Mouse (Mus musculus): ENCODE results near the gene Rrp8. TPM values are rescaled to one million over a fixed set of nuclear protein-coding genes. Genes with fewer than 3 reads are reported as not detected.

The Rrp8 gene
- polyA plus RNA-seq, 3 experiments from 2014 or later = 14.9 to 21.8 (median 19.9) TPM

DNA sequence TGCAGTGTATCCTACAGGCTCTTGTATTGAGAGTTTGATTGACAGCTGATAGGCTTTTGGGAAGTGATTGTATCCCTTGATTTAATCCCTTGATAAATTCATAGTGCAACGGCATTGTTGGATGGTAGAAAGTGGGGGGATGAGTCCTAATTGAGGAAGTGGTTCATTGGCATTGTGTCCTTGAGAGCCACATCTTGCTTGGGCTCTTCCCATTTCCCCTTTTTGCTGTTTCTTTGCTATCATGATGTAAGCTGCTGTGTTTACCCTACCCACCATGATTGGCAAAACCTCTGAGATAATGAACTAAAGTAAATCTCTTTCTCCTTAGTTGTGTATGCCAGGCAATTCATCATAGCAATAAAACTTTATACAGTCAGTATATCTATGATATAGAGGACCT is 46.3 kb downstream of the Rrp8 start:
- ATAC-seq = no peak

DNA sequence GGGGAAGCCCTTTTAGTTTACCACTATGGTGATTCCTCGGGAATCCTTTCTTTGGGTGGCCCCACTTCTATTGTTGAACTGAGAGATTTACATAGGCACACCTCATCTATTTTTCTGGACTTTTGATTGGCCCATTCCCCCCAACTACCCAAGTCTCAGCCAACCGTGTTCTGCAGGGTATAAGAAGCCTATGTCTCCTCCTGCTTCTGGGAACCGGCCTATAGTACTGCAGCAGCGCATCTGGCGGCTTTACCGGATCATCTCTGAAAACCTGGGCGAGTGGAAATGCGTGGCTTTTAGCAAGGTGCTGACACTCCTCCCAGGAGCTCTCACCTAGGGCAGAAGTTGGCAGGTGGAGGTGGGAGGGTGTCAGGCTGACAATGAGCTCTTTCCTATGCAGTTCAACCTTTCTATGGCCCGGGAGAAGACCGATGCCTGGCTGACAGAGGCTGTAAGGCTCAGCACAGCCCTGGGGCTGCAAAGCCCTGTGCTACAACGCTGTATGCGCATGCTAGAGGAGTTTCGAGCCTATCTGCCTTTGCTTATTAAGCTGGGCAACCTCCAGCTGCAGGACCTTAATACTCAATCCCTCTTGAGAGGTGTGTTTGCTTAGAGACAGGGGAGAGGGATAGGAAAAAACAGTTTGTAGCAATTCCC is 51.5 kb downstream of the Rrp8 start:
- no peak for ATAC-seq

Other genes with a start within 250 kb of the Rrp8 start
- 10 to 100 TPM; 15.4 to 23.7 (median 22.3) TPM for gene Smpd1, start 183.0 kb downstream of the Rrp8 start, polyA plus RNA-seq (2017; shearing (Covaris generic))
- 10 to 100 TPM in 1 of 3 experiments, 1 to 10 TPM in 2; 2.9 to 10.5 (median 3.8) TPM for gene Apbb1, start 155.7 kb downstream of the Rrp8 start, polyA plus RNA-seq (2017; shearing (Covaris generic))
- not detected for gene Hpx, start 137.2 kb downstream of the Rrp8 start, polyA plus RNA-seq (2017; shearing (Covaris generic))
- 1 to 10 TPM in 2 of 3 experiments, under 1 TPM in 1; 0.70 to 5.4 (median 3.3) TPM for gene Trim3, start 103.8 kb downstream of the Rrp8 start, polyA plus RNA-seq (2017; shearing (Covaris generic))
- 100 to 1,000 TPM; 193 to 230 (median 222) TPM for gene Timm10b, start 97.3 kb downstream of the Rrp8 start, polyA plus RNA-seq (2017; shearing (Covaris generic))
- gene Arfip2, start 97.0 kb downstream of the Rrp8 start, polyA plus RNA-seq (2017; shearing (Covaris generic)) = 10 to 100 TPM; 10.3 to 12.8 (median 12.2) TPM
- 10 to 100 TPM in 1 of 3 experiments, 1 to 10 TPM in 2; 4.9 to 13.7 (median 8.7) TPM for gene Gm45799, start 96.8 kb downstream of the Rrp8 start, polyA plus RNA-seq (2017; shearing (Covaris generic))
- 1 to 10 TPM in 1 of 3 experiments, under 1 TPM in 2; 0.26 to 1.1 (median 0.46) TPM for gene Dnhd1, start 86.6 kb downstream of the Rrp8 start, polyA plus RNA-seq (2017; shearing (Covaris generic))
- 100 to 1,000 TPM; 152 to 175 (median 153) TPM for gene Ilk, start 793 bp downstream of the Rrp8 start, polyA plus RNA-seq (2017; shearing (Covaris generic))
- gene Taf10, start 7.0 kb upstream of the Rrp8 start, polyA plus RNA-seq (2017; shearing (Covaris generic)) = 10 to 100 TPM; 12.4 to 25.1 (median 14.3) TPM
- gene Tpp1, start 14.8 kb upstream of the Rrp8 start, polyA plus RNA-seq (2017; shearing (Covaris generic)) = 100 to 1,000 TPM in 2 of 3 experiments, 10 to 100 TPM in 1; 92.5 to 132 (median 131) TPM
- under 1 TPM in 1 of 3 experiments, not detected in 2; 0.08 TPM for gene Dchs1, start 50.3 kb upstream of the Rrp8 start, polyA plus RNA-seq (2017; shearing (Covaris generic))
- gene Mrpl17, start 73.7 kb upstream of the Rrp8 start, polyA plus RNA-seq (2017; shearing (Covaris generic)) = 100 to 1,000 TPM; 173 to 204 (median 177) TPM
- 100 to 1,000 TPM; 178 to 198 (median 194) TPM for gene Gm4070, start 216.6 kb upstream of the Rrp8 start, polyA plus RNA-seq (2017; shearing (Covaris generic))

Measured in inflammation-experienced regulatory T-cells, adult 6 months (primary cell).